ENCODE assay signal across 8 mouse cellular contexts in genomic region chr7:34196132-34197128, GRCm38 (mm10). TPM values are rescaled to one million over a fixed set of nuclear protein-coding genes. Genes with fewer than 3 reads are reported as not detected.
DNase-seq lines count a peak whose midpoint lies in the region; ATAC-seq and TF ChIP-seq lines count a peak whose summit lies in the region.

Gene Pdcd2l (minus strand): TSS chr7:34196661.

- H3K79me2 ChIP-seq in MEL (ENCODE audit: control insufficient read depth, insufficient read depth, low read length, poor library complexity), result peaks cover 8% of the 10 kb centered on the region

- H3K9ac ChIP-seq in MEL (ENCODE audit: control insufficient read depth, low read depth, low read length, poor library complexity, severe bottlenecking), result peak within 1 kb of the TSS; percentile 91
- H3K9ac ChIP-seq in lung, embryonic 16.5 days (ENCODE audit: low read length), result peak within 1 kb of the TSS; percentile 99

- H3K4me3 ChIP-seq in MEL (ENCODE audit: control insufficient read depth in 1 of 2, insufficient read depth in 1 of 2, low read depth in 2 of 2, low read length in 2 of 2), result peak within 1 kb of the TSS; percentile 96 to 97
- peak within 1 kb of the TSS; percentile 78 for H3K4me3 ChIP-seq in cerebellum, adult 2 months (replicated peaks; ENCODE audit: insufficient read depth, low read depth, low read length)
- H3K4me3 ChIP-seq in lung, embryonic 16.5 days (ENCODE audit: low read length), result peak within 1 kb of the TSS; percentile 98

- WGBS in cerebellum, adult 2 months, result 2% methylated on average over 70 of the region's 70 CpGs
- WGBS in lung, embryonic 16.5 days, result 2% methylated on average over 65 of the region's 70 CpGs

- peak within 1 kb of the TSS; percentile 71 for H3K4me2 ChIP-seq in lung, embryonic 16.5 days (ENCODE audit: low read depth, low read length)

- no peak for TF ChIP-seq EP300 in MEL (IDR thresholded peaks at IDR 0.05; ENCODE audit: low read depth in 1 of 2, low read length in 2 of 2)

- H3K27ac ChIP-seq in MEL (ENCODE audit: control insufficient read depth, low read depth, low read length), result peak within 1 kb of the TSS; percentile 32
- H3K27ac ChIP-seq in cerebellum, adult 2 months (ENCODE audit: insufficient read depth, low read length), result no peak within 1 kb of the TSS
- H3K27ac ChIP-seq in lung, embryonic 16.5 days (ENCODE audit: low read length), result peak within 1 kb of the TSS; percentile 72

- peak; percentile 86 to 93 for ATAC-seq in hematopoietic stem cell, adult 5-6 weeks (replicated peaks in 1 of 2; ENCODE audit: insufficient read depth in 1 of 2, low FRiP score in 2 of 2, low TSS enrichment in 1 of 2, low read depth in 1 of 2, poor library complexity in 2 of 2, severe bottlenecking in 2 of 2)
- peak; percentile 96 for ATAC-seq in lung, embryonic 16.5 days (ENCODE audit: low read depth)

- peaks cover 0 to 3% of the 10 kb centered on the region in 2 experiments; a peak in 2 of 4 replicates for H3K4me1 ChIP-seq in MEL (ENCODE audit: control insufficient read depth in 1 of 2, insufficient read depth in 2 of 2, low read length in 2 of 2)
- H3K4me1 ChIP-seq in cerebellum, adult 2 months (ENCODE audit: control insufficient read depth, insufficient read depth, low read length), result peaks cover 3% of the 10 kb centered on the region; the same call in 1 of the 2 replicates
- peaks cover 5% of the 10 kb centered on the region for H3K4me1 ChIP-seq in lung, embryonic 16.5 days (replicated peaks; ENCODE audit: control insufficient read depth, insufficient read depth, low read length)

- DNase-seq in MEL (ENCODE audit: low read depth, low spot score), result peak; percentile 94
- DNase-seq in cerebellum, adult 2 months, result peak; percentile 91 to 94
- peak; percentile 91 for DNase-seq in forelimb bud, embryonic 11.5 days (ENCODE audit: low read depth, low spot score)
- DNase-seq in layer of hippocampus, adult 9-10 months (ENCODE audit: low spot score), result peak; percentile 69
- DNase-seq in ovary, postnatal 10 days (ENCODE audit: low spot score), result peak; percentile 89
- DNase-seq in thymus, postnatal 10 days (ENCODE audit: low spot score in 2 of 2), result peak; percentile 87 to 90

- peak; percentile 65 to 75; a peak in 3 of 4 replicates for TF ChIP-seq POLR2A in MEL (IDR thresholded peaks at IDR 0.05; ENCODE audit: control insufficient read depth in 1 of 2, insufficient read depth in 1 of 2, low read depth in 1 of 2, low read length in 2 of 2, poor library complexity in 1 of 2)
- TF ChIP-seq POLR2A in cerebellum, adult 2 months (IDR thresholded peaks at IDR 0.05; ENCODE audit: borderline replicate concordance, insufficient read depth, low read length), result peak; percentile 72; the same call in 1 of the 2 replicates

- TF ChIP-seq CTCF in MEL (IDR thresholded peaks at IDR 0.05 in 2 of 3, conservative IDR thresholded peaks at IDR 0.05 in 1 of 3; ENCODE audit: control insufficient read depth in 1 of 3, insufficient read depth in 1 of 3, low read depth in 2 of 3, low read length in 3 of 3, poor library complexity in 1 of 3, severe bottlenecking in 1 of 3), result no peak
- no peak for TF ChIP-seq CTCF in cerebellum, adult 2 months (IDR thresholded peaks at IDR 0.05; ENCODE audit: borderline replicate concordance, insufficient read depth, low read depth, low read length)

- no peaks in the 10 kb centered on the region for H3K27me3 ChIP-seq in MEL (ENCODE audit: control insufficient read depth in 1 of 2, insufficient read depth in 2 of 2, low read length in 2 of 2)
- no peaks in the 10 kb centered on the region for H3K27me3 ChIP-seq in cerebellum, adult 2 months (ENCODE audit: control insufficient read depth, insufficient read depth, low read length)
- H3K27me3 ChIP-seq in lung, embryonic 16.5 days (ENCODE audit: control insufficient read depth, insufficient read depth, low read depth, low read length), result no peaks in the 10 kb centered on the region

- peaks cover 0 to 2% of the 10 kb centered on the region in 2 experiments for H3K36me3 ChIP-seq in MEL (ENCODE audit: control insufficient read depth in 1 of 2, insufficient read depth in 2 of 2, low read length in 2 of 2)
- H3K36me3 ChIP-seq in lung, embryonic 16.5 days (ENCODE audit: control insufficient read depth, insufficient read depth, low read length), result peaks cover 7% of the 10 kb centered on the region

- TF ChIP-seq RAD21 in MEL (IDR thresholded peaks at IDR 0.05; ENCODE audit: low read depth, low read length), result no peak

- H3K9me3 ChIP-seq in MEL (replicated peaks; ENCODE audit: insufficient read depth, low read length), result no peaks in the 10 kb centered on the region
- no peaks in the 10 kb centered on the region for H3K9me3 ChIP-seq in lung, embryonic 16.5 days (ENCODE audit: control insufficient read depth, low read length)

TF ChIP-seq in MEL, 35 proteins besides CTCF, POLR2A, EP300 and RAD21:
- peak; percentile 55; the same call in 1 of the 2 replicates for TF ChIP-seq ELF1 (IDR thresholded peaks at IDR 0.05; ENCODE audit: low read depth, low read length)
- TF ChIP-seq POLR2AphosphoS2 (IDR thresholded peaks at IDR 0.05; ENCODE audit: low read length), result 0 out of 2 replicates have a peak, but pooled peaks have one; percentile 50
- TF ChIP-seq NELFE (IDR thresholded peaks at IDR 0.05; ENCODE audit: low read depth, low read length), result peak; percentile 54
- no peak for TF ChIP-seq GABPA (IDR thresholded peaks at IDR 0.05; ENCODE audit: low read depth, low read length)
- no peak for TF ChIP-seq SMC3 (IDR thresholded peaks at IDR 0.05; ENCODE audit: low read depth, low read length)
- TF ChIP-seq MXI1 (IDR thresholded peaks at IDR 0.05; ENCODE audit: low read depth, low read length), result peak; percentile 80
- TF ChIP-seq TCF12 (IDR thresholded peaks at IDR 0.05; ENCODE audit: low read depth, low read length), result peak; percentile 69
- no peak for TF ChIP-seq ZNF384 (IDR thresholded peaks at IDR 0.05; ENCODE audit: low read depth, low read length)
- no peak for TF ChIP-seq ZKSCAN1 (IDR thresholded peaks at IDR 0.05; ENCODE audit: low read depth, low read length)
- TF ChIP-seq SIN3A (IDR thresholded peaks at IDR 0.05; ENCODE audit: low read length), result peak; percentile 87
- peak; percentile 86 for TF ChIP-seq HCFC1 (IDR thresholded peaks at IDR 0.05; ENCODE audit: low read depth, low read length)
- no peak for TF ChIP-seq CHD2 (IDR thresholded peaks at IDR 0.05; ENCODE audit: low read length)
- TF ChIP-seq ETS1 (IDR thresholded peaks at IDR 0.05; ENCODE audit: low read depth, low read length), result no peak
- TF ChIP-seq JUND (IDR thresholded peaks at IDR 0.05; ENCODE audit: low read depth, low read length), result no peak
- no peak for TF ChIP-seq CHD1 (IDR thresholded peaks at IDR 0.05; ENCODE audit: low read depth, low read length)
- TF ChIP-seq TAL1 (IDR thresholded peaks at IDR 0.05; ENCODE audit: low read length), result no peak
- 0 out of 2 replicates have a peak, but pooled peaks have one; percentile 22 for TF ChIP-seq MYC (IDR thresholded peaks at IDR 0.05; ENCODE audit: low read depth, low read length)
- 0 out of 2 replicates have a peak, but pooled peaks have one; percentile 28 for TF ChIP-seq BHLHE40 (IDR thresholded peaks at IDR 0.05; ENCODE audit: borderline replicate concordance, low read depth, low read length)
- no peak for TF ChIP-seq POLR2AphosphoS5 (IDR thresholded peaks at IDR 0.05; ENCODE audit: borderline replicate concordance, low read depth, low read length)
- peak; percentile 75 for TF ChIP-seq NRF1 (IDR thresholded peaks at IDR 0.05; ENCODE audit: insufficient read depth, low read depth, low read length, poor library complexity, severe bottlenecking)
- no peak; the same call in 1 of the 2 replicates for TF ChIP-seq KAT2A (conservative IDR thresholded peaks at IDR 0.05; ENCODE audit: low read depth, low read length)
- TF ChIP-seq MAFK (IDR thresholded peaks at IDR 0.05; ENCODE audit: borderline replicate concordance, low read depth, low read length), result no peak
- peak; percentile 65 for TF ChIP-seq GATA1 (IDR thresholded peaks at IDR 0.05; ENCODE audit: low read depth, low read length)
- no peak for TF ChIP-seq UBTF (IDR thresholded peaks at IDR 0.05; ENCODE audit: borderline replicate concordance, insufficient read depth, low read depth, low read length)
- no peak for TF ChIP-seq RCOR1 (IDR thresholded peaks at IDR 0.05; ENCODE audit: low read depth, low read length)
- TF ChIP-seq TBP (IDR thresholded peaks at IDR 0.05; ENCODE audit: low read depth, low read length), result peak; percentile 52; the same call in 1 of the 2 replicates
- TF ChIP-seq MYB (IDR thresholded peaks at IDR 0.05; ENCODE audit: low read depth, low read length), result 0 out of 2 replicates have a peak, but pooled peaks have one; percentile 12
- TF ChIP-seq USF1 (IDR thresholded peaks at IDR 0.05; ENCODE audit: low read depth, low read length), result peak; percentile 94
- TF ChIP-seq MEF2A (IDR thresholded peaks at IDR 0.05; ENCODE audit: extremely low read depth, insufficient replicate concordance, low read depth, low read length, poor library complexity, severe bottlenecking), result no peak
- TF ChIP-seq USF2 (IDR thresholded peaks at IDR 0.05; ENCODE audit: borderline replicate concordance in 1 of 2, insufficient read depth in 1 of 2, low read depth in 1 of 2, low read length in 2 of 2), result peak in 1 of 2 experiments; percentile 81; a peak in 2 of 4 replicates
- 0 out of 2 replicates have a peak, but pooled peaks have one; percentile 39 for TF ChIP-seq MAZ (IDR thresholded peaks at IDR 0.05; ENCODE audit: low read depth, low read length)
- peak; percentile 85 for TF ChIP-seq MAX (IDR thresholded peaks at IDR 0.05; ENCODE audit: low read length)
TF ChIP-seq in MEL: peak in this region for 17.

RNA-seq across cellular contexts. Expression of gene Pdcd2l, which starts in this region (rescaled TPM):
- total RNA-seq in MEL (2012; rRNA removed), result 25.7 and 29.5 TPM in 2 replicates
- 10 to 100 TPM in 1 of 2 experiments, not detected in 1; 26.6 TPM for polyA plus RNA-seq in MEL (2012; ENCODE audit: insufficient read depth in 1 of 2, insufficient read length in 2 of 2, low read depth in 1 of 2, low replicate concordance in 2 of 2, missing spikeins in 1 of 2)
- polyA plus RNA-seq in cerebellum, adult 2 months (2012; rRNA removed), result 40.0 and 41.8 TPM in 2 replicates
- 19.7 and 22.8 TPM in 2 replicates for total RNA-seq in hematopoietic stem cell, adult 5-6 weeks (2017)
- 56.2 and 57.2 TPM in 2 replicates for polyA plus RNA-seq in lung, embryonic 16.5 days (2015; fragmentation: Nextera tagmentation; extraction: Ambion mirVana)
